Mouse (Mus musculus): Measurements from ENCODE around the gene Atp13a3. TPM values are rescaled to one million over a fixed set of nuclear protein-coding genes. Genes with fewer than 3 reads are reported as not detected.

Atp13a3 gene
- polyA plus RNA-seq, 1 experiment from 2014 or later, result 12.1 TPM

- Histone ChIP-seq H3K9ac (no peak overlapping the region), H3K27me3 (no peaks in the 10 kb centered on the region), H3K36me3 (no peaks in the 10 kb centered on the region), H3K27ac (no peak overlapping the region), H3K4me1 (peaks cover 3% of the 10 kb centered on the region; the same call in 1 of the 2 replicates), H3K4me2 (no peak overlapping the region), H3K4me3 (replicated peaks) (no peak overlapping the region), H3K9me3 (replicated peaks) (no peaks in the 10 kb centered on the region)
- WGBS, result 55% methylated on average over 4 of the region's 4 CpGs
- ATAC-seq (replicated peaks; ENCODE audit: low FRiP score), result no peak
These were observed 29.6 kb upstream of the Atp13a3 start for GRCm38 (mm10) chr16:30435393-30435792.

GRCm38 (mm10) chr16:30433148-30433547 lies 27.4 kb upstream of the Atp13a3 start:
- no peaks in the 10 kb centered on the region for H3K27me3 ChIP-seq
- H3K27ac ChIP-seq, result no peak overlapping the region
- H3K4me1 ChIP-seq, result peaks cover 3% of the 10 kb centered on the region; the same call in 1 of the 2 replicates
- WGBS, result 89% methylated on average over 3 of the region's 3 CpGs
- H3K4me2 ChIP-seq, result no peak overlapping the region
- no peak for ATAC-seq (replicated peaks; ENCODE audit: low FRiP score)
- no peaks in the 10 kb centered on the region for H3K9me3 ChIP-seq (replicated peaks)
- no peak overlapping the region for H3K4me3 ChIP-seq (replicated peaks)
- no peaks in the 10 kb centered on the region for H3K36me3 ChIP-seq
- H3K9ac ChIP-seq, result no peak overlapping the region

DNA sequence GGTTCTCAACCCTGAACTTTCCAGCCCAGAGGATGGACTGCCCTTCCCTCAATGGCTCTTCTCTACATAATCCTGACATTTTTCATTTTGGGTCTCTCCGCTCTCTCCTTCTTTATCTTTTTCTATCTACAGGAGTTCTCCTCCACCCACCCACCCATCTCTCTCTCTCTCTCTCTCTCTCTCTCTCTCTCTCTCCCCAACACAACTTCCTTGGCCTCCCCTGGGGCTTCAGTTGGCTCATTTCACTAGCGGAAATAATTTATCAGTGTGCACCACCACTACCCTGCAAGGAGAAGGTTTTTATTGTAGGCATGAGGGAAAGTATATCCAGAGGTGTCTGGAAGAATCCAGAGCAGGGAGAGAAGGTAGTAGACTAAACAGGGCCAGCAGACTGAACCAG lies 26.3 kb upstream of the Atp13a3 start:
- 87% methylated on average over 2 of the region's 2 CpGs for WGBS
- H3K9me3 ChIP-seq (replicated peaks), result no peaks in the 10 kb centered on the region

DNA sequence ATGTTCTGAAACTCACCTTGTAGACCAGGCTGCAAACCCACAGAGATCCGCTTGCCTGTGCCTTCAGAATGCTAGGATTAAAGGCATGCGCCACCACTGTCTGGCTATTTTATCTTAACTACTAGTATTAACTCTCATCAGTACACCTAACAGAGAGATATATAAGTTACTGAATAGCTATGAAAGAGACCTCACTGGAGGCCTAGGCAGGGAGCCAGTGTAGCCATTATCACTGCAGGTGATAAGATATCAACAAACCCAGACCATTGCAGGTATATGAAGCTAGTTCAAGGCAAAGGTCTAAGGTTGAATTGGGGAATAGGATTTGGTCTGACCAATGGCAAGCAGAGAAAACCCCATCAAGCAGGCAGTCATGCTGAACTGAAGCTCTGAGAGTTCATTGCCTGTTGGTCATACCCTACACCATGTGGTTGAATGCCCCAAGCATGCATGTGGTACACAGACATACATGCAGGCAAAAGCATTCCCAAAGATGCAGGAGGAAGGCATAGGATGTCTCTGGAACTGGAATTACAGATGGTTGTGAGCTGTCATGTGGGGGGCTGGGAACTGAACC lies 24.8 kb upstream of the Atp13a3 start:
- Histone ChIP-seq H3K27me3 (no peaks in the 10 kb centered on the region), H3K9me3 (replicated peaks) (no peaks in the 10 kb centered on the region), H3K4me3 (replicated peaks) (no peak overlapping the region), H3K9ac (no peak overlapping the region), H3K4me2 (no peak overlapping the region), H3K36me3 (no peaks in the 10 kb centered on the region), H3K4me1 (peaks cover 3% of the 10 kb centered on the region; the same call in 1 of the 2 replicates), H3K27ac (no peak overlapping the region)
- ATAC-seq (replicated peaks; ENCODE audit: low FRiP score), result no peak
- WGBS, result 93% methylated on average over 2 of the region's 2 CpGs

More for the DNA sequence above, 26.3 kb upstream of the Atp13a3 start:
- H3K4me1 ChIP-seq, result peaks cover 3% of the 10 kb centered on the region; the same call in 1 of the 2 replicates
- H3K4me3 ChIP-seq (replicated peaks), result no peak overlapping the region
- H3K4me2 ChIP-seq, result no peak overlapping the region
- no peak overlapping the region for H3K9ac ChIP-seq
- H3K36me3 ChIP-seq, result no peaks in the 10 kb centered on the region
- no peaks in the 10 kb centered on the region for H3K27me3 ChIP-seq
- no peak for ATAC-seq (replicated peaks; ENCODE audit: low FRiP score)
- H3K27ac ChIP-seq, result no peak overlapping the region

DNA sequence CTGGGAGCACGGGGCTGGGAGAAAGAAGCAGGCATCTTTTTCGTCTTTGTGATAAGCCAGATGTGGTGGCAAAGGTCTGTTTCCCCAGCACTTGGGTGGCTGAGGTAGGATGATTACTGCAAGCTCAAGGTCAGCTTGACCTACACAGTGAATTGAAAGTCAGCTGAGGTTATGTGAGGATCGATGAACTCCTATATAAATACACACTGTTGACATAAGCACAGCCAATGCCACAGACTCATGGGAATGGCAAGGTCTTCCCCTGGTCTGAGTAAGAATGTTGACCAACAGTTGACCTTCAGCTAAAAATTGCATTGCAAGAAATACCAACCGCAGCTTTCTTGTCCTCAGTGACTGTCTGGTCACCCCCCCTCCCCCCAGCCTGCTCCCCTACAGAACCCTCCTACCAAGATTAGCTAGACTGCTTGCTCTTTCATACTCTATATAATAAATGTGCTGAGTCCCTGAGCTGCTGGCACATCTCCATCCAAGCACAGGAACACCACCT lies 23.0 kb upstream of the Atp13a3 start:
- H3K4me2 ChIP-seq, result no peak overlapping the region
- no peaks in the 10 kb centered on the region for H3K36me3 ChIP-seq
- no peak overlapping the region for H3K27ac ChIP-seq
- no peak overlapping the region for H3K9ac ChIP-seq
- H3K4me1 ChIP-seq, result no peaks in the 10 kb centered on the region
- no peak overlapping the region for H3K4me3 ChIP-seq (replicated peaks)
- no peak for ATAC-seq (replicated peaks; ENCODE audit: low FRiP score)
- no peaks in the 10 kb centered on the region for H3K27me3 ChIP-seq
- WGBS, result 76% methylated on average over 4 of the region's 4 CpGs
- H3K9me3 ChIP-seq (replicated peaks), result no peaks in the 10 kb centered on the region

DNA sequence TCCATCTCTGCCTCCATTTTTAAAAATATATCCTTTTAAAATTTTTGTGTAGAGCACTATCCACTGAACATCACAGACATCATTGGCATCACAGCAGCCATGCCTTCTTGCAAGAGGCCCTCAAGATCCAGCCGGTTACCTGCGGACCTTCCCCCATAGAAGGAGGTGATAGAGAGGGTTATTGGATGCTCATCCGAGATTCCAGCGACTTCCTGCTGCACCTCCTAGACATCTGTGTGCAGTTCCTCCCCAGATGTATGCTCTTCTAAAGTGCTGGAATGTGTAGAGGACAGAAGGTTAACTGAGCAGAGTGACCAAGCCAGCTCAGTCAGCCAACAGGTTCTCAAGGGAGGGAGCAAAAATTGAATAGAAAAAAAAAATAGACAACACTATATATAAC lies 21.7 kb upstream of the Atp13a3 start:
- Histone ChIP-seq H3K4me1 (no peaks in the 10 kb centered on the region), H3K4me2 (no peak overlapping the region), H3K9ac (no peak overlapping the region), H3K36me3 (no peaks in the 10 kb centered on the region), H3K27me3 (no peaks in the 10 kb centered on the region), H3K27ac (no peak overlapping the region), H3K4me3 (replicated peaks) (no peak overlapping the region), H3K9me3 (replicated peaks) (no peaks in the 10 kb centered on the region)
- no peak for ATAC-seq (replicated peaks; ENCODE audit: low FRiP score)
- 72% methylated on average over 4 of the region's 4 CpGs for WGBS

- no peaks in the 10 kb centered on the region for H3K36me3 ChIP-seq
- no peak for ATAC-seq (replicated peaks; ENCODE audit: low FRiP score)
- no peak overlapping the region for H3K4me2 ChIP-seq
- H3K9me3 ChIP-seq (replicated peaks), result no peaks in the 10 kb centered on the region
- WGBS, result 72% methylated on average over 5 of the region's 5 CpGs
- H3K4me1 ChIP-seq, result no peaks in the 10 kb centered on the region
- H3K27ac ChIP-seq, result no peak overlapping the region
- H3K9ac ChIP-seq, result no peak overlapping the region
- H3K27me3 ChIP-seq, result no peaks in the 10 kb centered on the region
- H3K4me3 ChIP-seq (replicated peaks), result no peak overlapping the region
These were observed 21.2 kb upstream of the Atp13a3 start for GRCm38 (mm10) chr16:30427003-30427402.

DNA sequence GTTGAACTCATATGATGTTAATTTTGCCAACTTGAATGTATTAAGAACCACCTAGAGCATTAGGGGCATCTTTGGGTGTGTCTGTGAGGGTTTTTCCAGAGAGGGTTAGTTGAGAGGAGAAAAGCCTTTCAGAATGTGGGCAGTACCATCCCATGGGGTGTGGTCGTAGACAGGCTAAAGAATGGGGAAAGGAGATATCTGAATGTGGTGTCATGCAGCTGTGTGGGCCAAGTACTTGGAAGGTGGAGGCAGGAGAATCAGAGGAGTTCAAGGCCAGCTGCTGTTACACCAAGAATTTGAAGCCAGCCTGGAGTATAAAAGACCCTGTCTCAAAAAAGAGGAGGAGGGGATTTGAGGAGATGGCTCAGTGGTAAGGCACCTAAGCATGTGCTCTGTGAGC lies 20.2 kb upstream of the Atp13a3 start:
- no peak overlapping the region for H3K4me2 ChIP-seq

DNA sequence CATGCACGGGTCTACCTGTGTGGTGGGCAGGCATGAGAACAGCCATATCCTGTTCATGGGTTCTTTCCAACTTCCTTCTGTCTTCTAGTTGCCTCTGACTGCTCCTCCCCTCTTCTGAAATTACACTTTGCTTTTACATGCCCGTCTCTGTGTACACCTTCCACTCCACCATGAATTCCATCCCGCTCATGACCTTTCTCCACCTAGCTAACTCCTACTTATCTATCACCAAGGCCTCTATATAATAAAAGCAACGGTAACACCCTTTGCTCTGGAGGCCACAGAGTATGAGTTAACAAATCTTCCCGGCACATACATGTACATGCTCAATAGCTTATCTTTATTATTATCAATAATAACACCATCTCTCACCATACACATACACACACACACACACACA lies 18.3 kb upstream of the Atp13a3 start:
- Histone ChIP-seq H3K9me3 (replicated peaks) (no peaks in the 10 kb centered on the region), H3K27ac (no peak overlapping the region), H3K9ac (no peak overlapping the region), H3K27me3 (no peaks in the 10 kb centered on the region), H3K4me1 (no peaks in the 10 kb centered on the region), H3K4me2 (no peak overlapping the region), H3K36me3 (no peaks in the 10 kb centered on the region), H3K4me3 (replicated peaks) (no peak overlapping the region)
- ATAC-seq (replicated peaks; ENCODE audit: low FRiP score), result no peak
- WGBS, result 72% methylated on average over 5 of the region's 5 CpGs

More for the DNA sequence above, 20.2 kb upstream of the Atp13a3 start:
- ATAC-seq (replicated peaks; ENCODE audit: low FRiP score), result no peak
- H3K36me3 ChIP-seq, result no peaks in the 10 kb centered on the region
- no peak overlapping the region for H3K9ac ChIP-seq
- H3K27me3 ChIP-seq, result no peaks in the 10 kb centered on the region
- no peaks in the 10 kb centered on the region for H3K4me1 ChIP-seq
- no peak overlapping the region for H3K27ac ChIP-seq
- no peak overlapping the region for H3K4me3 ChIP-seq (replicated peaks)
- WGBS, result 78% methylated on average over 1 of the region's 1 CpGs
- H3K9me3 ChIP-seq (replicated peaks), result no peaks in the 10 kb centered on the region

DNA sequence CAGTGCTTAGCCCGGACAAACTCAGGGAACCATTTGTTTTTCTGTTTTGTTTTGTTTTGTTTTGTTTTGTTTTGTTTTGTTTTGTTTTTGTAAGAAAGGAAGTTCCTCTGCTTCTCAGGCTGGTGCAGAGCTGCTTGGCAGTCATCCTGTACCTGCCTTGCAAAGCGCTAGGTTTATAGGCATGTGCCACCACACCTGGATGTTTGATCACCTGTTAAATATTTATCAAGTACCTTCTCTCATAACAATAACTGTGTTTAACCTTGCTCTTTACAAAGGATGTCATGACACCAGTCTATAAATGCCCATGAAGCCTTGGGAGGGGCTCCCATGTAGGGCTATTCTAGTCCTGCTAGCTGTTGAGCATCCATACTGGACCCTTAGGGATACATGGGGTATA lies 10.9 kb upstream of the Atp13a3 start:
- H3K4me3 ChIP-seq (replicated peaks), result no peak overlapping the region
- no peaks in the 10 kb centered on the region for H3K36me3 ChIP-seq
- no peaks in the 10 kb centered on the region for H3K4me1 ChIP-seq
- no peaks in the 10 kb centered on the region for H3K27me3 ChIP-seq
- H3K9me3 ChIP-seq (replicated peaks), result no peaks in the 10 kb centered on the region
- WGBS, result 69% methylated on average over 2 of the region's 2 CpGs
- H3K4me2 ChIP-seq, result no peak overlapping the region
- H3K27ac ChIP-seq, result no peak overlapping the region
- no peak for ATAC-seq (replicated peaks; ENCODE audit: low FRiP score)
- H3K9ac ChIP-seq, result no peak overlapping the region

DNA sequence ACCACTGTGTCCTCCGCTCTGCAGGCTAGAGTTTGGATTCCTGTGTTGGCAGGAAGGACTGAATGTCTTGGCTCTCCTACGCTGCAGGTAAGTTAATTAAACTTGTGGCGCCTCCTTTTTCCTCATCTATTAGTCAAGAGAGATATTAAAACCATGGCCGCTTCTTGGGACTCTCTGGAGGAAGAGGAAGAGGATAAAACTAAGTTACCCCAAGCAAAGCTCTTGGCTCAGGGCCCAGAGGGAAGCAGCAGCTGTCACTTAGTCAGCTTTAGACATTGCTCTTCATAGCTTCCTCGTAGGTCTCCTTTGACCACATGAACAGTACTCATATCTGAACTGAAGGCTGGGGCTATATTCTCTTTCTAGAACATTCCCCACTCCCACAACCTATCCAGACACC lies 10.5 kb upstream of the Atp13a3 start:
- no peak for ATAC-seq (replicated peaks; ENCODE audit: low FRiP score)
- H3K9me3 ChIP-seq (replicated peaks), result no peaks in the 10 kb centered on the region
- 76% methylated on average over 5 of the region's 5 CpGs for WGBS
- no peaks in the 10 kb centered on the region for H3K4me1 ChIP-seq
- no peak overlapping the region for H3K27ac ChIP-seq
- no peak overlapping the region for H3K9ac ChIP-seq
- no peak overlapping the region for H3K4me3 ChIP-seq (replicated peaks)
- H3K36me3 ChIP-seq, result no peaks in the 10 kb centered on the region
- no peak overlapping the region for H3K4me2 ChIP-seq
- no peaks in the 10 kb centered on the region for H3K27me3 ChIP-seq

DNA sequence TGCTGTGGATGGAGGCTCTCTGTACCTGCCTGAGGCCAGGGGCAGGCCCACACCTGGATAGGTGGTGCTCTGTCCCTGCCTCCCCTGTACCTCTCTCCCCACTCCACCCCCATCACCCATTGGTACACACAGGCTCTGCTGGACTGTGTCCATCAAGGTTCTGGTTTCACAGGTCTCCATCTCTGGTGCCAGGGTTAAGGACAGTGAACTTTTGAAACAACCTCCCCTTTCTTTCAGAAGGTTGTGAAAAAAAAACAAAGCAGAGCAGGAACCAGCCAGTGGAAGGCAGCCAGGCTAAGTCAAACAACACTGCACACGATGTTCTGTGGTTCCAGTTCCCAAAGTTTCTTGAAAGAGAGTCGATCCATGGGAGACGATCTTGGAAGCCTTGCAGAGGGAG lies 6.9 kb upstream of the Atp13a3 start:
- WGBS, result 50% methylated on average over 3 of the region's 3 CpGs
- Histone ChIP-seq H3K36me3 (no peaks in the 10 kb centered on the region), H3K27me3 (no peaks in the 10 kb centered on the region), H3K9me3 (replicated peaks) (no peaks in the 10 kb centered on the region), H3K4me2 (no peak overlapping the region), H3K9ac (no peak overlapping the region), H3K4me3 (replicated peaks) (no peak overlapping the region), H3K27ac (no peak overlapping the region), H3K4me1 (no peaks in the 10 kb centered on the region)
- ATAC-seq (replicated peaks; ENCODE audit: low FRiP score), result no peak

DNA sequence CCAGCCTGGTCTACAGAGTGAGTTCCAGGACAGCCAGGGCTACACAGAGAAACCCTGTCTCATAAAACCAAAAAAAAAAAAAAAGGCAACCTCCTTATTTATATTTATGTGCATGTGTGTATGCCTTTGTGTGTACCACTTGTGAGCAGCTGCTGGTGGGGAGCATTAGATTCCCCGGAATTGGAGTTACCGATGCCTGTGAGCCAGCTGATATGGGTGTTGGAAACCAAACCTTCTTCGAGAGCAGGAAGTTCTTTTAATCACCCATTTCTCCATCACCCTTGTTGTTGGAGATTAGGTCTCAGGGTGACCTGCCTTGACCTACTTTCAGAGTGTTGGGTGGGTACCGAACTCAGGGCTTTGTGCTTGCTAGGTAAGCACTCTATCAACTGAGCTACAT lies 5.1 kb upstream of the Atp13a3 start:
- 89% methylated on average over 4 of the region's 4 CpGs for WGBS
- H3K27me3 ChIP-seq, result no peaks in the 10 kb centered on the region
- no peak for ATAC-seq (replicated peaks; ENCODE audit: low FRiP score)
- no peaks in the 10 kb centered on the region for H3K9me3 ChIP-seq (replicated peaks)
- no peaks in the 10 kb centered on the region for H3K4me1 ChIP-seq
- no peak overlapping the region for H3K4me2 ChIP-seq
- H3K4me3 ChIP-seq (replicated peaks), result no peak overlapping the region
- no peak overlapping the region for H3K27ac ChIP-seq
- H3K9ac ChIP-seq, result no peak overlapping the region
- H3K36me3 ChIP-seq, result no peaks in the 10 kb centered on the region
